Mouse (Mus musculus): ENCODE data around the gene Srpk1. TPM values are rescaled to one million over a fixed set of nuclear protein-coding genes. Genes with fewer than 3 reads are reported as not detected.

Srpk1 gene
- polyA plus RNA-seq, 1 experiment from 2014 or later, result 96.6 TPM

DNA sequence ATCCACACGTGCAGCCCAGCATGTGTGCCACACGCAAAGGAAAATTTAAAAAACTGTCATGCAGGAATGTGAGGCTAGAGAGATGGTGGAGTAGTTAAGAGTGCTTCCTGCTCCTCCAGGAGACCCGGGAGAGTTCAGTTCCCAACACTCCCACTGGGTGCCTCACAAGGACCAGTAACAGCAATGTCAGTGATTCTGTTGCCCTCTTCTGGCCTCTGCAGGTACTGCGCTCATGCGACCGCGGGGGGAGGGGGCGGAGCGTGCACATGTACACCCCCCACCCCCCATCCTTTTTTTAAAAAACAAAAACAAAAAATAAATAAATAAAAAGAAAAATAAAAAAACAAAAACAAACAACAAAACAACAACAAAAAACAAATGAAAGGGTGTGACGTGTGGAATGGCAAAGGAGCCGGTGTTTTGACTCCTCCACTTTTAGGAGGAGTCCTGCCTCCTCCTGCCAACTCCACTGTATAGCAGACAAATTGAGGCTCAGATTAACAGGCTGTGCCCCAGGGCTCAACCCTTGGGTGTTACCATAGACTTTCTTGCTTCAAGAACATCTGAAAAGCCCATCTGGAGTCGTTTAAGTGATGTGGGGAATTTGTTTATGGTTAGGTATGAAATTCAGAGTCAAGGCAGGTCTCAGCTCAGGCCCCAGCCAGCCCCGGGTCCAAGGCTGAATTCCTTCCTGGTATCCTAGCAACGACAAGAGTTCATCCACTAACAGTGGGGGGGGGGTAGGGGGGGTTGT lies 69.3 kb downstream of the Srpk1 start:
- H3K4me1 ChIP-seq, result peaks cover 43% of the 10 kb centered on the region
- H3K9ac ChIP-seq, result no peak overlapping the region
- no peak overlapping the region for H3K4me3 ChIP-seq
- H3K9me3 ChIP-seq, result no peaks in the 10 kb centered on the region
- H3K36me3 ChIP-seq, result no peaks in the 10 kb centered on the region
- H3K27ac ChIP-seq, result peak overlapping the region; percentile 62
- peak; percentile 56; the same call in 1 of the 2 replicates for ATAC-seq (ENCODE audit: insufficient number of reproducible peaks, insufficient read depth, low FRiP score, low TSS enrichment, low read depth)
- H3K27me3 ChIP-seq, result no peaks in the 10 kb centered on the region; the same call in 1 of the 2 replicates
- peak overlapping the region; percentile 34 for H3K4me2 ChIP-seq
- 1% methylated on average over 14 of the region's 14 CpGs for WGBS

GRCm38 (mm10) chr17:28549111-28549510 lies 73.4 kb downstream of the Srpk1 start, which contains the start of gene Clpsl2:
Gene Clpsl2 (plus strand): TSS chr17:28549411.
- WGBS, result 69% methylated on average over 14 of the region's 14 CpGs
- Histone ChIP-seq H3K4me2 (no peak within 1 kb of the TSS), H3K9me3 (no peaks in the 10 kb centered on the region), H3K4me1 (peaks cover 15% of the 10 kb centered on the region), H3K27ac (no peak within 1 kb of the TSS), H3K9ac (no peak within 1 kb of the TSS), H3K36me3 (no peaks in the 10 kb centered on the region), H3K4me3 (no peak within 1 kb of the TSS), H3K27me3 (no peaks in the 10 kb centered on the region; the same call in 1 of the 2 replicates)
- ATAC-seq (ENCODE audit: insufficient number of reproducible peaks, insufficient read depth, low FRiP score, low TSS enrichment, low read depth), result no peak

DNA sequence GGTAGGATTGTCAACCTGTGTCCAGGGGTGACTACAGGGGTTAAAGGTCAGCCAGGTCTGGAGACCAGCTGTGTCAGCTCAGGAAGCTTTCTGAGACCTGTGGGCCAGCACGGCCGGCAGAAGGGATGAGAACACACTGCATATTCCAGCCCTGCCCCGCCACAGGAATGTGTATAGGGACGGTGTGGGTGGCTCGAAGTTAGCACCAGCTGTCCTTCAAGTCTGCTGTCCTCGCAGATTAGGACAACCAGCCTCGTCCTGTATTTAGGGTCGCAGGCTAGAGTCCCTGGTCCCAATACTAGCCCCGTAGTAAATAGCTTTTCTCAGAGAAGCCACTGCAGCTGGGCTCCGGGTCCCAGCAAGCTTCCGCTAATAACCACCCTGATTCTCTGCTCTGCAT lies 74.0 kb downstream of the Srpk1 start:
- 56% methylated on average over 11 of the region's 11 CpGs for WGBS

GRCm38 (mm10) chr17:28546925-28547324 lies 75.6 kb downstream of the Srpk1 start:
- Histone ChIP-seq H3K4me3 (no peak overlapping the region), H3K4me1 (no peaks in the 10 kb centered on the region), H3K9ac (no peak overlapping the region), H3K27ac (no peak overlapping the region), H3K9me3 (peaks cover under 1% of the 10 kb centered on the region; the same call in 1 of the 2 replicates), H3K27me3 (no peaks in the 10 kb centered on the region; the same call in 1 of the 2 replicates), H3K4me2 (no peak overlapping the region), H3K36me3 (no peaks in the 10 kb centered on the region)
- no peak for ATAC-seq (ENCODE audit: insufficient number of reproducible peaks, insufficient read depth, low FRiP score, low TSS enrichment, low read depth)
- WGBS, result 96% methylated on average over 1 of the region's 1 CpGs

More for the DNA sequence above, 74.0 kb downstream of the Srpk1 start:
- H3K27ac ChIP-seq, result no peak overlapping the region
- no peak for ATAC-seq (ENCODE audit: insufficient number of reproducible peaks, insufficient read depth, low FRiP score, low TSS enrichment, low read depth)
- H3K9me3 ChIP-seq, result no peaks in the 10 kb centered on the region
- no peaks in the 10 kb centered on the region; the same call in 1 of the 2 replicates for H3K27me3 ChIP-seq
- H3K4me3 ChIP-seq, result no peak overlapping the region
- H3K36me3 ChIP-seq, result no peaks in the 10 kb centered on the region
- no peak overlapping the region for H3K4me2 ChIP-seq
- no peak overlapping the region for H3K9ac ChIP-seq
- peaks cover 11% of the 10 kb centered on the region for H3K4me1 ChIP-seq

DNA sequence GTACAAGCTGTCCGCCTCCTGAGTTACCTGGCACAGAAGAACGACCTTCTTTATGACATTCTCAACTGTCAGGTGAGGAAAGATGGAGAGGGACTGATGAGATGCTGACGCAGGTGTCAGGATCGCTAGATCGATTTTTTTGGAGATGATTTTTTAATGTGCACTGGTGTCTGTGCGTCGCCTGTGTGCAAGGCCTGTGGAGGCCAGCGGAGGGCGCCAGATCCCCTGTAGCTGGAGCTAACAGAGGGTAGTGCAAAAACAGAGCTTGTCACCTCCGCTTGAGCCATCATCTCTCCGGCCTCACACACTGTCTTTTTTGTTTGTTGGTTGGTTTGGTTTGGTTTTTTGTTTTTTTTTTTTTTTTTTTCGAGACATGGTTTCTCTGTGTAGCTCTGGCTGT lies 84.6 kb downstream of the Srpk1 start:
- Histone ChIP-seq H3K27ac (no peak overlapping the region), H3K27me3 (0 out of 2 replicates have a peak, but pooled peaks cover 5% of the 10 kb centered on the region), H3K4me2 (no peak overlapping the region), H3K9ac (no peak overlapping the region), H3K9me3 (peaks cover 26% of the 10 kb centered on the region), H3K36me3 (no peaks in the 10 kb centered on the region), H3K4me1 (no peaks in the 10 kb centered on the region), H3K4me3 (no peak overlapping the region)
- 49% methylated on average over 12 of the region's 12 CpGs for WGBS
- ATAC-seq (ENCODE audit: insufficient number of reproducible peaks, insufficient read depth, low FRiP score, low TSS enrichment, low read depth), result no peak

Small RNA genes lying within 50 kb of the gene (microRNA-seq; reads per million reads assigned to microRNA genes)
- not detected for gene Mir6969

Other genes starting within 250 kb of the Srpk1 start
- 23.3 and 24.5 TPM in 2 replicates for gene Fkbp5, start 105.2 kb downstream of the Srpk1 start, polyA plus RNA-seq (2015; fragmentation: Nextera tagmentation; extraction: Ambion mirVana)
- gene Armc12, start 91.9 kb downstream of the Srpk1 start, polyA plus RNA-seq (2015; fragmentation: Nextera tagmentation; extraction: Ambion mirVana), result not detected in 2 replicates
- not detected in 2 replicates for gene Clpsl2, start 73.3 kb downstream of the Srpk1 start, polyA plus RNA-seq (2015; fragmentation: Nextera tagmentation; extraction: Ambion mirVana)
- gene Clps, start 61.9 kb downstream of the Srpk1 start, polyA plus RNA-seq (2015; fragmentation: Nextera tagmentation; extraction: Ambion mirVana), result 1.3 TPM in 1 of 2 replicates, not detected in the other
- gene Lhfpl5, start 47.1 kb downstream of the Srpk1 start, polyA plus RNA-seq (2015; fragmentation: Nextera tagmentation; extraction: Ambion mirVana), result 0.50 and 0.76 TPM in 2 replicates
- 0.43 and 0.46 TPM in 2 replicates for gene Slc26a8, start 67.5 kb upstream of the Srpk1 start, polyA plus RNA-seq (2015; fragmentation: Nextera tagmentation; extraction: Ambion mirVana)
- gene Mapk14, start 68.6 kb upstream of the Srpk1 start, polyA plus RNA-seq (2015; fragmentation: Nextera tagmentation; extraction: Ambion mirVana), result 41.6 and 42.5 TPM in 2 replicates
- gene AC170998.1, start 103.4 kb upstream of the Srpk1 start, polyA plus RNA-seq (2015; fragmentation: Nextera tagmentation; extraction: Ambion mirVana), result 4.1 and 5.3 TPM in 2 replicates
- 47.3 and 51.5 TPM in 2 replicates for gene Mapk13, start 146.6 kb upstream of the Srpk1 start, polyA plus RNA-seq (2015; fragmentation: Nextera tagmentation; extraction: Ambion mirVana)
- gene Brpf3, start 178.4 kb upstream of the Srpk1 start, polyA plus RNA-seq (2015; fragmentation: Nextera tagmentation; extraction: Ambion mirVana), result 12.0 and 14.0 TPM in 2 replicates
- 0.26 and 0.98 TPM in 2 replicates for gene Pnpla1, start 235.7 kb upstream of the Srpk1 start, polyA plus RNA-seq (2015; fragmentation: Nextera tagmentation; extraction: Ambion mirVana)

Measured in embryonic facial prominence, embryonic 13.5 days (tissue).